Mouse (Mus musculus): ENCODE measurements at regions not wholly inside any gene's neighbourhood (a gene's known extent, or its start where the extent isn't known, plus 50 kb on each side); places are given as distances from the start of the nearest gene placed in this dataset.

DNA sequence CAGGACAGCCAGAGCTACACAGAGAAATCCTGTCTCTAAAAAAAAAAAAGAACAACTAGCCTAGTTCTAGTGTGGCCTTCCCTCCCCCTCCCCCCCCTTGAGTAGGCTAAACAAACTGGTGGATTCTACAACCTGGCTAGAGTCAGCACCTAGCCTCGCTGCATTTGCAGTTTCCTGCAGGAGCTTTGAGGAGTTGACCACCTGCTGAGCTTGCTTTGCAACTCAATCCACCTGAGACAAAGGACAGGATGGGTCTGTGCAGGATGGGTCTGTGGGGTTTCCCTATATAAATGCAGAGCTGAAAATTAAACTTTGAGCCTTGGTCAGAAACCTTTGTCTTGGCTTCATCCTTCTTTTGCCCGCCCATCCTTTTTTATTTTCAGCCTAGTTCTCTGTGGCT lies 104.3 kb downstream of the Mfap3l start:
- TF ChIP-seq CTCF (IDR thresholded peaks at IDR 0.05; ENCODE audit: low read depth, low read length) (no peak), GATA1 (IDR thresholded peaks at IDR 0.05; ENCODE audit: borderline replicate concordance, low read length) (no peak), TAL1 (conservative IDR thresholded peaks at IDR 0.05; ENCODE audit: low read depth, low read length) (no peak)

Data from G1E (cell line).